Comparison of ENCODE assay signal across 35 mouse cellular contexts in genomic region chr9:31133131-31133530, GRCm38 (mm10).
"Had no signal": no experiment of that assay in that cellular context is flagged by ENCODE, and none has a peak within 500 bp of the region (broad histone marks: within the 10 kb centered on the region; RNA-seq: fewer than 3 reads in every experiment).

No protein-coding gene starts in this region.

- H3K9me3 ChIP-seq: heart, embryonic 10.5 days; heart, embryonic 12.5 days; heart, embryonic 13.5 days; heart, embryonic 15.5 days; hindbrain, embryonic 10.5 days; hindbrain, embryonic 12.5 days; hindbrain, embryonic 13.5 days; hindbrain, embryonic 15.5 days; intestine, embryonic 15.5 days; kidney, embryonic 15.5 days had no signal

- H3K4me3 ChIP-seq: heart, embryonic 10.5 days; heart, embryonic 12.5 days; heart, embryonic 13.5 days; heart, embryonic 15.5 days; hindbrain, embryonic 10.5 days; hindbrain, embryonic 12.5 days; hindbrain, embryonic 13.5 days; hindbrain, embryonic 15.5 days; intestine, embryonic 15.5 days; kidney, embryonic 15.5 days; layer of hippocampus, adult 2 months; left cerebral cortex, adult 2 months had no signal

- DNase-seq: heart, postnatal 10 days; heart, postnatal 14 days; heart, postnatal 36 days; heart, postnatal 4 days; kidney, adult 11 months; kidney, adult 18-20 months; kidney, adult 2 months; kidney, adult 8-10 months; kidney, adult 9 months; kidney, postnatal 10 days; kidney, postnatal 14 days; kidney, postnatal 25 days; kidney, postnatal 36 days; kidney, postnatal 4 days; layer of hippocampus, adult 9-11 months had no signal

- H3K36me3 ChIP-seq: heart, embryonic 10.5 days; heart, embryonic 12.5 days; heart, embryonic 13.5 days; heart, embryonic 15.5 days; hindbrain, embryonic 10.5 days; hindbrain, embryonic 12.5 days; hindbrain, embryonic 13.5 days; hindbrain, embryonic 15.5 days; intestine, embryonic 15.5 days; kidney, embryonic 15.5 days had no signal

- H3K9ac ChIP-seq: heart, embryonic 12.5 days; heart, embryonic 13.5 days; heart, embryonic 15.5 days; hindbrain, embryonic 12.5 days; hindbrain, embryonic 13.5 days; hindbrain, embryonic 14.5 days; hindbrain, embryonic 15.5 days; intestine, embryonic 15.5 days; kidney, embryonic 15.5 days had no signal

- ATAC-seq: hindbrain, embryonic 16.5 days; hindbrain, postnatal 0 days; inflammation-experienced regulatory T-cells, adult 6 months; intestine, embryonic 15.5 days; intestine, embryonic 16.5 days; intestine, postnatal 0 days had no signal

- H3K27ac ChIP-seq: heart, embryonic 10.5 days; heart, embryonic 13.5 days; heart, embryonic 15.5 days; hindbrain, embryonic 10.5 days; hindbrain, embryonic 12.5 days; hindbrain, embryonic 13.5 days; hindbrain, embryonic 14.5 days; hindbrain, embryonic 15.5 days; hindbrain, postnatal 0 days; intestine, embryonic 15.5 days; kidney, embryonic 15.5 days; kidney, postnatal 0 days; layer of hippocampus, adult 2 months; left cerebral cortex, adult 2 months had no signal

- H3K4me2 ChIP-seq: heart, embryonic 11.5 days; heart, embryonic 12.5 days; heart, embryonic 13.5 days; heart, embryonic 15.5 days; hindbrain, embryonic 12.5 days; hindbrain, embryonic 13.5 days; hindbrain, embryonic 14.5 days; hindbrain, embryonic 15.5 days; intestine, embryonic 15.5 days; kidney, embryonic 15.5 days had no signal
